Mouse (Mus musculus) brain, embryonic 14.5 days (tissue): Measurements from ENCODE around the gene U2af1.

ENCODE experiments used
- CTCF ChIP-seq: fragments of 200-500 bp; IDR thresholded peaks from 2 replicates; pipeline ENCODE4 v1.5.1; 2012; ENCODE audit warnings: inconsistent platforms, mild to moderate bottlenecking, moderate library complexity, borderline replicate concordance; ENCODE audit not compliant: insufficient read depth, insufficient read length; ENCODE audit errors: extremely low read depth
- POLR2A ChIP-seq: fragments of 200-500 bp; IDR thresholded peaks from 2 replicates; pipeline ENCODE4 v1.6.1; 2012; ENCODE audit warnings: mild to moderate bottlenecking, inconsistent platforms, borderline replicate concordance; ENCODE audit not compliant: poor library complexity, insufficient read depth, insufficient read length, severe bottlenecking; ENCODE audit errors: extremely low read depth

DNA sequence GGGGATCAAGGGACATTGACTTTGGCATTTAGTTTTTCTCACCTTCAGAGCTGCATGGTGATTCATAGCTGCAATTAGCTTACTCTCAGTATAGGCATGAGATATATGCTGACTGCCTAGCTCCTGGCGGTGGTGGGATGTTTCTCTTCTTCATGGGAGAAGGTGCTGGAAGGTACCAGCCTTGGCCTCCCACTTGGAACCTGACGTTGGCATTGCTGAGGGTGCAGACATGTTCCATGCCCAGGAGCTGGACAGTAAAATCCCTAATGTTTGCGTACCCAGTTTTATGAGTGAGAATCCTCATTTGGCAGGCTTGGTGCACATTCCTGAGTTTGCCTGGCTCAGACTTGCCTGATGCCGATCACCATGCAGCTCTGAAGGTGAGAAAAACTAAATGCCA is 35.6 kb downstream of the U2af1 start:
- no peak for TF ChIP-seq CTCF
- no peak for TF ChIP-seq POLR2A
